Mouse (Mus musculus) heart, postnatal 0 days (tissue): ENCODE measurements around the gene Nepn. TPM values are rescaled to one million over a fixed set of nuclear protein-coding genes. Genes with fewer than 3 reads are reported as not detected.

Source experiments
- ATAC-seq: fragments of 200-750 bp; cut with Nextera tagmentation; 2 replicates; pipeline ENCODE4 v1.8.0; 2017; ENCODE audit warnings: low read depth, moderate number of reproducible peaks, moderate library complexity; ENCODE audit not compliant: insufficient read depth
- DNase-seq: peaks from one replicate; pipeline ENCODE4 v3.0.0-alpha.2; 2016; ENCODE audit warnings: low spot score
- H3K27ac ChIP-seq: fragments of 300-500 bp; sonication (generic); 2 replicates; pipeline ENCODE4 v1.5.1; 2014; ENCODE audit warnings: low read depth, mild to moderate bottlenecking
- H3K27me3 ChIP-seq: fragments of 300-500 bp; sonication (generic); 2 replicates; pipeline ENCODE4 v1.6.1; 2014; ENCODE audit warnings: low read length, mixed read lengths; ENCODE audit not compliant: control insufficient read depth, insufficient read depth
- H3K36me3 ChIP-seq: fragments of 300-500 bp; sonication (generic); replicated peaks from 2 replicates; pipeline ENCODE4 v1.6.1; 2014; ENCODE audit warnings: low read length, mixed read lengths; ENCODE audit not compliant: control insufficient read depth, insufficient read depth
- H3K4me1 ChIP-seq: fragments of 300-500 bp; sonication (generic); 2 replicates; pipeline ENCODE4 v1.6.1; 2014; ENCODE audit warnings: antibody characterized with exemption; ENCODE audit not compliant: control insufficient read depth, insufficient read depth
- H3K4me2 ChIP-seq: fragments of 300-500 bp; sonication (generic); 2 replicates; pipeline ENCODE4 v1.6.1; 2014; ENCODE audit warnings: low read depth, mild to moderate bottlenecking, low read length, moderate library complexity
- H3K4me3 ChIP-seq: fragments of 300-500 bp; sonication (generic); 2 replicates; pipeline ENCODE4 v1.5.1; 2014; ENCODE audit warnings: low read depth, low read length
- H3K9ac ChIP-seq: fragments of 300-500 bp; sonication (generic); replicated peaks from 2 replicates; pipeline ENCODE4 v1.6.1; 2014; ENCODE audit warnings: low read depth, low read length, mixed read lengths
- H3K9me3 ChIP-seq: fragments of 300-500 bp; sonication (generic); replicated peaks from 2 replicates; pipeline ENCODE4 v1.6.1; 2016; ENCODE audit warnings: low read length; ENCODE audit not compliant: control insufficient read depth
- CTCF ChIP-seq: IDR thresholded peaks from 2 replicates; pipeline ENCODE4 v1.5.1; 2016; ENCODE audit warnings: antibody characterized with exemption, control low read depth, low read depth
- EP300 ChIP-seq: IDR thresholded peaks from 2 replicates; pipeline ENCODE4 v1.6.1; 2016; ENCODE audit warnings: antibody characterized with exemption, low read depth
- WGBS: fragments of 180-500 bp; shearing (Covaris S2); extraction: QIAGEN DNeasy Blood & Tissue Kit; methylation state at CpG from one replicate; pipeline ENCODE4 v1.1.7; 2014; 5-methylcytosine and 5-hydroxymethylcytosine counted together
- polyA plus RNA-seq: library from polyadenylated mRNA; unstranded; fragments of >200 nt; fragmentation: Nextera tagmentation; extraction: Ambion mirVana; gene quantifications from 2 replicates; pipeline ENCODE4 v1.2.1, GENCODE M21; 2015
- total RNA-seq: library from RNA; depleted of rRNA; stranded (reverse); fragments of >200 nt; gene quantifications from 2 replicates; pipeline ENCODE4 v1.2.3, GENCODE M21; 2014; ENCODE audit warnings: low replicate concordance

Gene Nepn
- total and polyA plus RNA-seq, 2 experiments from 2014 or later, result not detected

DNA sequence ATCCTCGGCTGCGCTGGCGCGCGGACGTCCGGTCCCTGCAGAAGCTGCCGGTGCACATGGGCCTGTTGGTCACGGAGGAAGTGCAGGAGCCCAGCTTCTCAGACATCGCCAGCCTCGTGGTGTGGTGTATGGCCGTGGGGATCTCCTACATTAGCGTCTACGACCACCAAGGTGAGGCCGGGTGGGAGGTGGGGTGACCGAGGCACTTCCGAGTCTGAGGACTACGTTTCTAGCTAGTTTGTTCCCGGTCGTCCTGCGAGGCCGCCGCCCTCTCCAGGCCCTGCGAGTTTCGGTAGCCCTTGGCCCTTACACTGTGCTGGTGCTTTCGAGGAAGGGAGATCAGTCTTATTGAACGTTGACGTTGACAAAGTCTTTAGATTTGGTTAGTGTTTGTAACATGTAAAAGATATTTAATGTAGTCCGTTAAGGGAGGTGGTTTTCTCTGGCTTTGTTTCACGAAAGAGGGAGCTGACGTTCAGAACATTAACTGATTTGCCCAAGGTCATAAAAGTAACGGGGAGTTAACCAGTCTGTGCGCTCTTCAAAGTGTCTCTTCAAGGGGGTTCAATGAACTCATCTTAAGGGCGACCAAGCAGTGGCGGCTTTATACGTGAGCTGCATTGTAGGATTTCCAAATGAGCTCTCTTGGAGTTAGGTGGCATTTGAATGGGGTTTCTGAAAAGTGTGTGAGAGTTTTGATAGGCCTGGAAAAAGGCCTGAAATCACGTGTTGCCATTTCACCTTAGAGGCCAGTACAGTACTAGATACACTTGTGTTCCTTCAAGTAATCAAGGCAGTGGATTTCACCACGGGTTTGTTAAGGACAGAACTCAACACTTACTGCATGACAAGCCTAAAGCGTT is 29.5 kb downstream of the Nepn start:
- Histone ChIP-seq H3K36me3 (no peaks in the 10 kb centered on the region), H3K9me3 (no peaks in the 10 kb centered on the region), H3K4me3 (peak overlapping the region; percentile 95), H3K4me1 (peaks cover 38% of the 10 kb centered on the region), H3K27me3 (no peaks in the 10 kb centered on the region), H3K27ac (peak overlapping the region; percentile 94), H3K4me2 (peak overlapping the region; percentile 68), H3K9ac (peak overlapping the region; percentile 88)
- DNase-seq (peak; percentile 44), ATAC-seq (peak; percentile 16)
- WGBS, result under 1% methylated on average over 39 of the region's 39 CpGs
- no peak for TF ChIP-seq EP300
- no peak for TF ChIP-seq CTCF

DNA sequence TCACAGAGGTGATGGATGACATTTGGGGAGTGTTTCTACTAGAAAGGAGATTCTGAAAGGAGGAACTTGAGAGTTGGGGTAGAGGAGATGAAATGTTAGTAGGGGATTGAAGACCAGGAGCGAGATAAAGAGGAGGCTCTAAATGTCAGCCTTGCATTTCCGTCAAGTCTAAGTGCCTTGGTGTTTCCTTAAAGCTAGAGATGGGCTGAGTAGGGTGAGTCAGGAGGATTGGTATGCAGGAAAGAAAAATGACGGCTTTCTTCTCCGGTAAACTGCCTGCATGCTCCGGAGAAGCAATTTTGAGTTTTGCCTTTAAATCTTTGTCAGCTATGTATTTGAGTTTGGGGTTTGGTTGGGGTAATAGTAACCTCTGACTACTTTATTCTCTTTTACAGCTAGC is 30.2 kb downstream of the Nepn start:
- H3K4me3 ChIP-seq, result peak overlapping the region; percentile 95
- H3K9me3 ChIP-seq, result no peaks in the 10 kb centered on the region
- H3K4me2 ChIP-seq, result peak overlapping the region; percentile 68
- no peaks in the 10 kb centered on the region for H3K36me3 ChIP-seq
- no peak for DNase-seq
- ATAC-seq, result no peak
- WGBS, result 14% methylated on average over 5 of the region's 5 CpGs
- H3K27me3 ChIP-seq, result no peaks in the 10 kb centered on the region
- peak overlapping the region; percentile 88 for H3K9ac ChIP-seq
- H3K4me1 ChIP-seq, result peaks cover 38% of the 10 kb centered on the region
- TF ChIP-seq EP300, result no peak
- TF ChIP-seq CTCF, result no peak
- peak overlapping the region; percentile 94 for H3K27ac ChIP-seq

DNA sequence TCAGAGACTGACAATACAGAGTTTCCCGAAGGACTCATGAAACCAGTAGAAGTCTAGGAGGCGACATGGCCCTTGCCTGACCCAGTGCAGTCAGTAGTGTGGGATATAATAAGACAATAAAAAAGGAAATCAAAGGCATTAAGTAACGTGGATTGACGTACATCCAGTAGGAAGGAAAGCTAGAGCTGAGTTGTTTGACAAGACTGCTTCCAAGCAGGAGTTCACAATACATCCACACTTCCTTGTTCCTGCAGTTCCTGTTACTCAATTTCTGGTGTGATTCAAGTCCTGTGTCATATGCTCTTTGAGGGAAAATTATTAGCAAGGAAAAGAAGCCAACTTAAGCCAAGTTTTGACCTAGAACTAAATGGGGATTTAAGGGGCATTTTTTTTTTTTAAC is 30.6 kb downstream of the Nepn start:
- peak overlapping the region; percentile 95 for H3K4me3 ChIP-seq
- DNase-seq (no peak), ATAC-seq (no peak)
- no peaks in the 10 kb centered on the region for H3K27me3 ChIP-seq
- H3K36me3 ChIP-seq, result no peaks in the 10 kb centered on the region
- H3K9ac ChIP-seq, result peak overlapping the region; percentile 88
- WGBS, result 54% methylated on average over 4 of the region's 4 CpGs
- peaks cover 38% of the 10 kb centered on the region for H3K4me1 ChIP-seq
- TF ChIP-seq CTCF (no peak), EP300 (0 out of 2 replicates have a peak, but pooled peaks have one; percentile 34)
- peak overlapping the region; percentile 94 for H3K27ac ChIP-seq
- H3K9me3 ChIP-seq, result no peaks in the 10 kb centered on the region
- H3K4me2 ChIP-seq, result peak overlapping the region; percentile 68

DNA sequence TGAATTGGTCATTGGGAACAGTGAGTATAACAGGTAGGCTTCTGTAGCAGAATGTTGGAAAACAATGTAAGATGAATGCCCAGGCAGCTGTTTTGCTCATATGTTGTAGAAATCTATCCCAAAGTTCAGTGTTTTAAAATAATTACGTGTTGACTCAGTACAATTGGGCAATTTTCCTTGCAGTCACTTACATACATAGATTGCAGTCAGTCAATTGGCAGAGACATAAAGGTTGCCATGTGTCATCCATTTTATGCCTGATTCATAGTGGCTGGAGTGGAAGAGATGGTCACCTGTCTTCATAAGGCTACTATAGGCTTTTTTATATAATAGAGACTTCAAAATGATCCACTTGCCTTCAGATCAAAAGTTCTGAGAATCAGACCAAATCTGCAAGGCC is 31.8 kb downstream of the Nepn start:
- WGBS, result 94% methylated on average over 1 of the region's 1 CpGs
- no peaks in the 10 kb centered on the region for H3K36me3 ChIP-seq
- H3K4me2 ChIP-seq, result no peak overlapping the region
- TF ChIP-seq EP300 (no peak), CTCF (no peak)
- DNase-seq (no peak), ATAC-seq (no peak)
- H3K27ac ChIP-seq, result no peak overlapping the region
- H3K9me3 ChIP-seq, result no peaks in the 10 kb centered on the region
- H3K4me3 ChIP-seq, result no peak overlapping the region
- H3K9ac ChIP-seq, result no peak overlapping the region
- peaks cover 38% of the 10 kb centered on the region for H3K4me1 ChIP-seq
- no peaks in the 10 kb centered on the region for H3K27me3 ChIP-seq

DNA sequence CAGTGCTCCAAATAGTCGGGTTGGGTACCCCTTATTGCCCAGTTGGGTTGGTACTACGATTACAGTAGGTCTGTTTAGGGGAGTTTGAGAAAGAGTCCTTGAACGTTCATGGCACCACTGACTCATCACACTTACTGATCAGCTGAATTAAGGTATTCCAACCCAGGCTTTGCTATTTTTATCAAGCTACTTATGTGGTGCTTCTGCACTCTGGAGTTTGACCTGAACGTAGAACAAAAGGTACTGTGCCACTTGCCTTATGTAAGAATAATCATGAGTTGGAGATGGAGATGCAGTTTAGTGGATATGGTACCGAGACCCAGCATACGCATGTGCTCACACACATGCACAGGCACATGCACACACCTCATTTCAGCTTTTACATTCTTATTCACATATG is 32.9 kb downstream of the Nepn start:
- DNase-seq (no peak), ATAC-seq (no peak)
- Histone ChIP-seq H3K27me3 (no peaks in the 10 kb centered on the region), H3K27ac (no peak overlapping the region), H3K36me3 (no peaks in the 10 kb centered on the region), H3K4me3 (no peak overlapping the region), H3K4me1 (peaks cover 46% of the 10 kb centered on the region), H3K9me3 (no peaks in the 10 kb centered on the region), H3K4me2 (no peak overlapping the region), H3K9ac (no peak overlapping the region)
- TF ChIP-seq EP300 (no peak), CTCF (no peak)
- whole genome bisulfite sequencing, result 57% methylated on average over 6 of the region's 6 CpGs
